Mouse (Mus musculus): ENCODE measurements around the gene Aif1. TPM values are rescaled to one million over a fixed set of nuclear protein-coding genes. Genes with fewer than 3 reads are reported as not detected.

Gene Aif1
- total and polyA plus RNA-seq, 3 experiments = 0.42 to 0.45 TPM; not detected in 1

DNA sequence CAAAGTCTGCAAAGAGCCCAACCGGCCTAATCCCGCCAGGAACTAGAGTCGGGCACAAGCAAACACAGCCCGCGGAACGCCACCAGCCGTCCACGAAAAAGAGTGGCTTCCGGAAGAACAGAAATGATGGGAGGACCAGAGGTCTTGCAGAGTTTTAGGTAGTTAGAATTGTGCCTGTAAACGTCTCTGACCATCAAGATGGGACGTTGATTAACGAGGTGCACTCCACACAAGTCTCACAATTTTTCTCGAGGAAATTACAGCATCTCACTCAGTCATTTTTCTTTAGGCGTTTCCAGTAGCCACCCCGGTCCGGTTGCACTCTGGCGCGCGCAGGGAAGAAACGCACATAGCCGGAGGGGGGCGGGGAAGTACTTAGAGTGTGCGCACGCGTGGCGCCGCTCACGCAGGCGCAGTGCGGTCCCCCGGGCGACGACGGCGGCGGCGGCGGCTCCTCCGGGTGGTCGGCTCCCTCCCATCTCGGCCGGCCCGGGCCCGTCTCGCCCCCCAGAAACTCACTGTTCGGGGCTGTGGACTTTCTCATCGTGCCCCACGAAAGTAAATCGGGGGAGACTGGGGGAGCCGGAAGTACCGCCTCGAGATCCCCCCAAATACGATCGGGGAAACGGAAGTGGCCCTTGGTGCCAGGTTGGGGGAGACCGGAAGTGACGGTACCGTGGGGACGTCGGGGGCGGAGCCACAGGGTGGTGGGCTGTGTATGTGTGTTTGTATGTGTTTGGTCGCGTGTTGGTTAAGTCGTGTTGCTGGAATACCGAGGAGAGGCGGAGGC, 40.9 kb downstream of the Aif1 start, which contains the start of gene Bag6 (continued):
- TF ChIP-seq USF1 (IDR thresholded peaks at IDR 0.05; ENCODE audit: low read depth, low read length) (no peak), E2F4 (IDR thresholded peaks at IDR 0.05; ENCODE audit: borderline replicate concordance, low read depth, low read length) (no peak; the same call in 1 of the 2 replicates), ZKSCAN1 (IDR thresholded peaks at IDR 0.05; ENCODE audit: low read depth, low read length) (no peak)

DNA sequence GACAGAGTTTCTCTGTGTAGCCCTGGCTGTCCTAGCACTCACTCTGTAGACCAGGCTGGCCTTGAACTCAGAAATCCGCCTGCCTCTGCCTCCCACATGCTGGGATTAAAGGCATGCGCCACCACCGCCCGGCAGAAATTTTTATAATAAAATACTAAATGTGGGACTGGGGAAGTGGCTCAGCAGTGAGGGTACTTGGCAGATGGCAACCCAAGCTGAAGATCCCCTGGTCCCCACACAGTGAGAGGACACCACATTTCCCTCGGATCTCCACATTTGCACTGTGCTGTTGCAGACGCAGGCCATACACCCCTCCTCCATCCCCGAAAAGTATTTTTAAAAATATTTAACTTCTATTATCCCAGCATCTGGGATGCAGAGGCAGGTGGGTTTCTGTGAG, 42.4 kb downstream of the Aif1 start:
- Histone ChIP-seq H3K9me3 (replicated peaks; ENCODE audit: insufficient read depth, low read length) (no peaks in the 10 kb centered on the region), H3K36me3 (ENCODE audit: control insufficient read depth in 1 of 2, insufficient read depth in 2 of 2, low read length in 2 of 2) (peaks cover 0 to 18% of the 10 kb centered on the region in 2 experiments; a peak in 3 of 4 replicates), H3K27me3 (ENCODE audit: control insufficient read depth in 1 of 2, insufficient read depth in 2 of 2, low read length in 2 of 2) (no peaks in the 10 kb centered on the region), H3K4me1 (ENCODE audit: control insufficient read depth in 1 of 2, insufficient read depth in 2 of 2, low read length in 2 of 2) (peaks cover 0 to 13% of the 10 kb centered on the region in 2 experiments; a peak in 2 of 4 replicates), H3K9ac (ENCODE audit: control insufficient read depth, low read depth, low read length, poor library complexity, severe bottlenecking) (peak overlapping the region; percentile 26; the same call in 1 of the 2 replicates), H3K27ac (ENCODE audit: control insufficient read depth, low read depth, low read length) (no peak overlapping the region), H3K79me2 (ENCODE audit: control insufficient read depth, insufficient read depth, low read length, poor library complexity) (peaks cover 35% of the 10 kb centered on the region), H3K4me3 (ENCODE audit: control insufficient read depth in 1 of 2, insufficient read depth in 1 of 2, low read depth in 2 of 2, low read length in 2 of 2) (no peak overlapping the region)
- no peak for DNase-seq (ENCODE audit: low read depth, low spot score)
- no peak for TF ChIP-seq USF1 (IDR thresholded peaks at IDR 0.05; ENCODE audit: low read depth, low read length)
- no peak for TF ChIP-seq TBP (IDR thresholded peaks at IDR 0.05; ENCODE audit: low read depth, low read length)
- TF ChIP-seq UBTF (IDR thresholded peaks at IDR 0.05; ENCODE audit: borderline replicate concordance, insufficient read depth, low read depth, low read length) = no peak
- TF ChIP-seq JUND (IDR thresholded peaks at IDR 0.05; ENCODE audit: low read depth, low read length) = no peak
- no peak for TF ChIP-seq MYC (IDR thresholded peaks at IDR 0.05; ENCODE audit: low read depth, low read length)
- no peak for TF ChIP-seq NELFE (IDR thresholded peaks at IDR 0.05; ENCODE audit: low read depth, low read length)
- TF ChIP-seq SMC3 (IDR thresholded peaks at IDR 0.05; ENCODE audit: low read depth, low read length) = no peak
- no peak for TF ChIP-seq GABPA (IDR thresholded peaks at IDR 0.05; ENCODE audit: low read depth, low read length)
- TF ChIP-seq TAL1 (IDR thresholded peaks at IDR 0.05; ENCODE audit: low read length) = no peak
- no peak for TF ChIP-seq GATA1 (IDR thresholded peaks at IDR 0.05; ENCODE audit: low read depth, low read length)
- TF ChIP-seq ZMIZ1 (IDR thresholded peaks at IDR 0.05; ENCODE audit: low read depth, low read length) = no peak
- no peak for TF ChIP-seq RCOR1 (IDR thresholded peaks at IDR 0.05; ENCODE audit: low read depth, low read length)
- TF ChIP-seq CTCF (IDR thresholded peaks at IDR 0.05 in 2 of 3, conservative IDR thresholded peaks at IDR 0.05 in 1 of 3; ENCODE audit: control insufficient read depth in 1 of 3, insufficient read depth in 1 of 3, low read depth in 2 of 3, low read length in 3 of 3, poor library complexity in 1 of 3, severe bottlenecking in 1 of 3) = no peak
- TF ChIP-seq MEF2A (IDR thresholded peaks at IDR 0.05; ENCODE audit: extremely low read depth, insufficient replicate concordance, low read depth, low read length, poor library complexity, severe bottlenecking) = no peak
- no peak for TF ChIP-seq POLR2AphosphoS2 (IDR thresholded peaks at IDR 0.05; ENCODE audit: low read length)
